Mouse (Mus musculus): ENCODE measurements at regions not wholly inside any gene's neighbourhood (a gene's known extent, or its start where the extent isn't known, plus 50 kb on each side); places are given as distances from the start of the nearest gene placed in this dataset.

GRCm38 (mm10) chr13:32550113-32550512 lies 211.6 kb upstream of the Gmds start:
- no peak for ATAC-seq (ENCODE audit: low FRiP score)
- H3K27me3 ChIP-seq (ENCODE audit: control insufficient read depth, insufficient read depth, low read length) = no peaks in the 10 kb centered on the region
- H3K36me3 ChIP-seq (ENCODE audit: control insufficient read depth, insufficient read depth, low read length) = no peaks in the 10 kb centered on the region
- H3K27ac ChIP-seq (ENCODE audit: low read depth, low read length) = no peak overlapping the region
- WGBS = 88% methylated on average over 3 of the region's 3 CpGs
- H3K9ac ChIP-seq (ENCODE audit: low read length) = no peak overlapping the region
- H3K4me1 ChIP-seq (ENCODE audit: control insufficient read depth, insufficient read depth, low read length) = no peaks in the 10 kb centered on the region
- DNase-seq (ENCODE audit: low spot score, missing footprints) = no peak
- H3K4me2 ChIP-seq = no peak overlapping the region
- H3K4me3 ChIP-seq (ENCODE audit: low read depth, low read length) = no peak overlapping the region
- H3K9me3 ChIP-seq (ENCODE audit: control insufficient read depth, low read length) = no peaks in the 10 kb centered on the region

- no peak for DNase-seq (ENCODE audit: low spot score, missing footprints)
- H3K36me3 ChIP-seq (ENCODE audit: control insufficient read depth, insufficient read depth, low read length) = no peaks in the 10 kb centered on the region
- no peak for ATAC-seq (ENCODE audit: low FRiP score)
- 91% methylated on average over 7 of the region's 7 CpGs for WGBS
- no peak overlapping the region for H3K9ac ChIP-seq (ENCODE audit: low read length)
- H3K4me1 ChIP-seq (ENCODE audit: control insufficient read depth, insufficient read depth, low read length) = no peaks in the 10 kb centered on the region
- no peaks in the 10 kb centered on the region for H3K27me3 ChIP-seq (ENCODE audit: control insufficient read depth, insufficient read depth, low read length)
- H3K4me3 ChIP-seq (ENCODE audit: low read depth, low read length) = no peak overlapping the region
- no peak overlapping the region for H3K27ac ChIP-seq (ENCODE audit: low read depth, low read length)
- no peaks in the 10 kb centered on the region for H3K9me3 ChIP-seq (ENCODE audit: control insufficient read depth, low read length)
- H3K4me2 ChIP-seq = no peak overlapping the region
Observed at GRCm38 (mm10) chr13:32547126-32547525, 208.6 kb upstream of the Gmds start.

GRCm38 (mm10) chr13:32544986-32545740 lies 206.6 kb upstream of the Gmds start:
- no peak overlapping the region for H3K4me2 ChIP-seq
- no peak overlapping the region for H3K9ac ChIP-seq (ENCODE audit: low read length)
- ATAC-seq (ENCODE audit: low FRiP score) (no peak), DNase-seq (ENCODE audit: low spot score, missing footprints) (no peak)
- WGBS = 81% methylated on average over 7 of the region's 7 CpGs
- H3K4me1 ChIP-seq (ENCODE audit: control insufficient read depth, insufficient read depth, low read length) = no peaks in the 10 kb centered on the region
- H3K9me3 ChIP-seq (ENCODE audit: control insufficient read depth, low read length) = no peaks in the 10 kb centered on the region
- no peak overlapping the region for H3K27ac ChIP-seq (ENCODE audit: low read depth, low read length)
- H3K27me3 ChIP-seq (ENCODE audit: control insufficient read depth, insufficient read depth, low read length) = no peaks in the 10 kb centered on the region
- H3K4me3 ChIP-seq (ENCODE audit: low read depth, low read length) = no peak overlapping the region
- H3K36me3 ChIP-seq (ENCODE audit: control insufficient read depth, insufficient read depth, low read length) = no peaks in the 10 kb centered on the region

- no peak for DNase-seq (ENCODE audit: low spot score, missing footprints)
- no peaks in the 10 kb centered on the region for H3K9me3 ChIP-seq (ENCODE audit: control insufficient read depth, low read length)
- WGBS = 97% methylated on average over 1 of the region's 1 CpGs
- ATAC-seq (ENCODE audit: low FRiP score) = no peak
- H3K9ac ChIP-seq (ENCODE audit: low read length) = no peak overlapping the region
- H3K4me3 ChIP-seq (ENCODE audit: low read depth, low read length) = no peak overlapping the region
- H3K4me1 ChIP-seq (ENCODE audit: control insufficient read depth, insufficient read depth, low read length) = no peaks in the 10 kb centered on the region
- H3K27me3 ChIP-seq (ENCODE audit: control insufficient read depth, insufficient read depth, low read length) = no peaks in the 10 kb centered on the region
- no peak overlapping the region for H3K27ac ChIP-seq (ENCODE audit: low read depth, low read length)
- H3K36me3 ChIP-seq (ENCODE audit: control insufficient read depth, insufficient read depth, low read length) = no peaks in the 10 kb centered on the region
- H3K4me2 ChIP-seq = no peak overlapping the region
Observed at GRCm38 (mm10) chr13:32541611-32542010, 203.1 kb upstream of the Gmds start.

- H3K4me3 ChIP-seq (ENCODE audit: low read depth, low read length) = no peak overlapping the region
Observed at GRCm38 (mm10) chr13:32536241-32536640, 197.7 kb upstream of the Gmds start.

GRCm38 (mm10) chr13:32535602-32536001 lies 197.1 kb upstream of the Gmds start:
- ATAC-seq (ENCODE audit: low FRiP score) = no peak

More at GRCm38 (mm10) chr13:32536241-32536640, 197.7 kb upstream of the Gmds start:
- no peak overlapping the region for H3K4me2 ChIP-seq
- H3K27ac ChIP-seq (ENCODE audit: low read depth, low read length) = no peak overlapping the region
- H3K4me1 ChIP-seq (ENCODE audit: control insufficient read depth, insufficient read depth, low read length) = no peaks in the 10 kb centered on the region
- no peaks in the 10 kb centered on the region for H3K9me3 ChIP-seq (ENCODE audit: control insufficient read depth, low read length)
- ATAC-seq (ENCODE audit: low FRiP score) (no peak), DNase-seq (ENCODE audit: low spot score, missing footprints) (peak; percentile 47)
- no peaks in the 10 kb centered on the region for H3K36me3 ChIP-seq (ENCODE audit: control insufficient read depth, insufficient read depth, low read length)
- H3K9ac ChIP-seq (ENCODE audit: low read length) = no peak overlapping the region
- H3K27me3 ChIP-seq (ENCODE audit: control insufficient read depth, insufficient read depth, low read length) = no peaks in the 10 kb centered on the region
- WGBS = 80% methylated on average over 4 of the region's 4 CpGs

GRCm38 (mm10) chr13:32530926-32531512 lies 192.5 kb upstream of the Gmds start:
- no peaks in the 10 kb centered on the region for H3K27me3 ChIP-seq (ENCODE audit: control insufficient read depth, insufficient read depth, low read length)
- no peaks in the 10 kb centered on the region for H3K36me3 ChIP-seq (ENCODE audit: control insufficient read depth, insufficient read depth, low read length)
- no peak overlapping the region for H3K4me3 ChIP-seq (ENCODE audit: low read depth, low read length)
- 80% methylated on average over 3 of the region's 3 CpGs for WGBS
- H3K27ac ChIP-seq (ENCODE audit: low read depth, low read length) = no peak overlapping the region
- H3K4me1 ChIP-seq (ENCODE audit: control insufficient read depth, insufficient read depth, low read length) = no peaks in the 10 kb centered on the region
- no peak overlapping the region for H3K9ac ChIP-seq (ENCODE audit: low read length)
- DNase-seq (ENCODE audit: low spot score, missing footprints) (no peak), ATAC-seq (ENCODE audit: low FRiP score) (no peak)
- no peaks in the 10 kb centered on the region for H3K9me3 ChIP-seq (ENCODE audit: control insufficient read depth, low read length)
- H3K4me2 ChIP-seq = no peak overlapping the region

More at GRCm38 (mm10) chr13:32535602-32536001, 197.1 kb upstream of the Gmds start:
- Histone ChIP-seq H3K36me3 (ENCODE audit: control insufficient read depth, insufficient read depth, low read length) (no peaks in the 10 kb centered on the region), H3K4me2 (no peak overlapping the region), H3K27me3 (ENCODE audit: control insufficient read depth, insufficient read depth, low read length) (no peaks in the 10 kb centered on the region), H3K27ac (ENCODE audit: low read depth, low read length) (no peak overlapping the region), H3K4me3 (ENCODE audit: low read depth, low read length) (no peak overlapping the region), H3K9ac (ENCODE audit: low read length) (no peak overlapping the region), H3K4me1 (ENCODE audit: control insufficient read depth, insufficient read depth, low read length) (no peaks in the 10 kb centered on the region), H3K9me3 (ENCODE audit: control insufficient read depth, low read length) (no peaks in the 10 kb centered on the region)
- 89% methylated on average over 4 of the region's 4 CpGs for WGBS
- no peak for DNase-seq (ENCODE audit: low spot score, missing footprints)

- Histone ChIP-seq H3K4me3 (ENCODE audit: low read depth, low read length) (no peak overlapping the region), H3K4me2 (no peak overlapping the region), H3K27me3 (ENCODE audit: control insufficient read depth, insufficient read depth, low read length) (no peaks in the 10 kb centered on the region), H3K27ac (ENCODE audit: low read depth, low read length) (no peak overlapping the region), H3K9me3 (ENCODE audit: control insufficient read depth, low read length) (no peaks in the 10 kb centered on the region), H3K4me1 (ENCODE audit: control insufficient read depth, insufficient read depth, low read length) (no peaks in the 10 kb centered on the region), H3K9ac (ENCODE audit: low read length) (no peak overlapping the region), H3K36me3 (ENCODE audit: control insufficient read depth, insufficient read depth, low read length) (no peaks in the 10 kb centered on the region)
- 84% methylated on average over 16 of the region's 16 CpGs for WGBS
- ATAC-seq (ENCODE audit: low FRiP score) (no peak), DNase-seq (ENCODE audit: low spot score, missing footprints) (peak; percentile 81)
Observed at GRCm38 (mm10) chr13:32518611-32519344, 180.2 kb upstream of the Gmds start.

- Histone ChIP-seq H3K4me2 (no peak overlapping the region), H3K4me1 (ENCODE audit: control insufficient read depth, insufficient read depth, low read length) (no peaks in the 10 kb centered on the region), H3K9me3 (ENCODE audit: control insufficient read depth, low read length) (no peaks in the 10 kb centered on the region), H3K27me3 (ENCODE audit: control insufficient read depth, insufficient read depth, low read length) (no peaks in the 10 kb centered on the region), H3K9ac (ENCODE audit: low read length) (no peak overlapping the region), H3K4me3 (ENCODE audit: low read depth, low read length) (no peak overlapping the region), H3K27ac (ENCODE audit: low read depth, low read length) (no peak overlapping the region), H3K36me3 (ENCODE audit: control insufficient read depth, insufficient read depth, low read length) (no peaks in the 10 kb centered on the region)
- ATAC-seq (ENCODE audit: low FRiP score) = no peak
- 86% methylated on average over 8 of the region's 8 CpGs for WGBS
- no peak for DNase-seq (ENCODE audit: low spot score, missing footprints)
Observed at GRCm38 (mm10) chr13:32517514-32517913, 179.0 kb upstream of the Gmds start.
